Mouse (Mus musculus) bone marrow, adult 2 months (tissue): ENCODE data around the gene Galnt6.

Source experiments
- CTCF ChIP-seq: fragments of 200-500 bp; IDR thresholded peaks from 2 replicates; pipeline ENCODE4 v1.5.1; 2011; ENCODE audit warnings: low read length, control low read depth; ENCODE audit not compliant: control insufficient read depth, insufficient read depth
- POLR2A ChIP-seq: fragments of 200-500 bp; IDR thresholded peaks from 2 replicates; pipeline ENCODE4 v1.6.1; 2011; ENCODE audit warnings: low read depth, mild to moderate bottlenecking, control low read depth, low read length, borderline replicate concordance; ENCODE audit not compliant: control insufficient read depth

- TF ChIP-seq POLR2A, result no peak
- TF ChIP-seq CTCF, result no peak
These were observed 43.5 kb upstream of the Galnt6 start for GRCm38 (mm10) chr15:100772685-100773084.
